Mouse (Mus musculus): ENCODE measurements around the gene Loxl3.

DNA sequence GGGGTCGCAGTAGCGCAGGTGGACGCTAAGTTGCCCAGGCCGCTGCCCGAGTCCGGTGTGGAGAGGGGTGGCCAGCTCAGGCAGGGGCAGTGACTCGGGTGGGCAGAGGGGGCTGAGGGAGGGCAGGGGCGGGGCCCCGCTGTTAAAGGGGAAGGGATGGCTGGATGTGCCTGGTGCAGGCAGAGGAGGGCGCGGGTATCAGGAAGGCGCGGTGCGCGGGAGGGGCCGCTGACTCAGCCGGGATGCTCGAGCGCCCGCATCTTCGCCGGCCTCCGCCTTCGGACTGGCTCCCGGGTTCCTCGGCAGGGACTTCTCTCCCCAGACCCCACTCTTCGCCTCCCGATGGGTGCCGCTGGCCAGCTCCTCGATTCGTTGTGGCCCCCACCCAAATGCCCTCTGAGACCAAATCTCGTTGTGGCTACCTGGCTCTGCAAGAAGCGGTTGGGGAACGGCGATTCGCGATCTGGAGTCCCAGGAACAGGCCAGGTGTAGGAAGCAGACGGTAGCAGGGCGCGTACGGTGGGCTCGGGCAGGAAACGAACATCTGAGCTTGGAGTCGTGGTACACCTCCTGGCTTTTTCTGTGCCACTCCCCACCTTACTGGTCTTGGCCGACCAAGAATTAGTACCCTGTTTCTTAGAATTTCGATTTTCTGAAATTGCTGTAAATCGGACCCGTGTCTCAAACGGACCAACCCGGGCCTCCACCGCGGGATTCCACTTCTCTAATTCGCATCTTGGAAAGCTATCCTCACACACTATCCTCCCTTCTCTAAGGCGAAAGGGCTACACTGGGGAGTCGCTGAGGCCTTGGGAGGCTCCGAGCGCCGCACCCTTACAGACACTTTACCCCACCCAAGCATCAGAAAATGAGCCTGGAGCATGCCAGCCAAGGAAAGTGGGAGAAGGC lies 36.6 kb downstream of the Loxl3 start:
- TF ChIP-seq POLR2A (IDR thresholded peaks at IDR 0.05; ENCODE audit: borderline replicate concordance, low read depth, low read length): no peak
- TF ChIP-seq CTCF (IDR thresholded peaks at IDR 0.05; ENCODE audit: low read depth, low read length): no peak
